Mouse (Mus musculus): ENCODE data around the gene Igdcc4.
"Not testable (repeated sequence)": the region's sequence is repeated elsewhere in the genome, so short reads cannot be mapped to it uniquely, and the experiment has no call there.

GRCm38 (mm10) chr9:65080141-65080540 is 21.1 kb upstream of the Igdcc4 start:
- not testable (repeated sequence) for TF ChIP-seq POLR2A (IDR thresholded peaks at IDR 0.05; ENCODE audit: insufficient read length, low read depth); MYOD1 (IDR thresholded peaks at IDR 0.05; ENCODE audit: control insufficient read depth in 1 of 3, insufficient read length in 2 of 3, low read depth in 2 of 3); TCF12 (IDR thresholded peaks at IDR 0.05; ENCODE audit: insufficient read depth, poor library complexity, severe bottlenecking); E2F4 (IDR thresholded peaks at IDR 0.05; ENCODE audit: insufficient read depth); MAX (IDR thresholded peaks at IDR 0.05; ENCODE audit: low read depth); USF1 (IDR thresholded peaks at IDR 0.05; ENCODE audit: low read depth); CEBPB (IDR thresholded peaks at IDR 0.05; ENCODE audit: insufficient read depth, poor library complexity, severe bottlenecking); POLR2AphosphoS2 (IDR thresholded peaks at IDR 0.05; ENCODE audit: insufficient read length, low read depth); MYOG (IDR thresholded peaks at IDR 0.05; ENCODE audit: control insufficient read depth in 1 of 3, insufficient read depth in 1 of 3, insufficient read length in 2 of 3, low read depth in 2 of 3); SRF (IDR thresholded peaks at IDR 0.05; ENCODE audit: control insufficient read depth, insufficient read length, low read depth); TCF3 (IDR thresholded peaks at IDR 0.05; ENCODE audit: insufficient read length, low read depth); REST (IDR thresholded peaks at IDR 0.05; ENCODE audit: insufficient read depth, insufficient read length)
